Mouse (Mus musculus) urinary bladder, postnatal 25 days (tissue): ENCODE measurements around the gene Slc4a3.

Experiments
- DNase-seq: peaks from one replicate; pipeline ENCODE4 v3.0.0; 2022; ENCODE audit warnings: low spot score

Gene Slc4a3

DNA sequence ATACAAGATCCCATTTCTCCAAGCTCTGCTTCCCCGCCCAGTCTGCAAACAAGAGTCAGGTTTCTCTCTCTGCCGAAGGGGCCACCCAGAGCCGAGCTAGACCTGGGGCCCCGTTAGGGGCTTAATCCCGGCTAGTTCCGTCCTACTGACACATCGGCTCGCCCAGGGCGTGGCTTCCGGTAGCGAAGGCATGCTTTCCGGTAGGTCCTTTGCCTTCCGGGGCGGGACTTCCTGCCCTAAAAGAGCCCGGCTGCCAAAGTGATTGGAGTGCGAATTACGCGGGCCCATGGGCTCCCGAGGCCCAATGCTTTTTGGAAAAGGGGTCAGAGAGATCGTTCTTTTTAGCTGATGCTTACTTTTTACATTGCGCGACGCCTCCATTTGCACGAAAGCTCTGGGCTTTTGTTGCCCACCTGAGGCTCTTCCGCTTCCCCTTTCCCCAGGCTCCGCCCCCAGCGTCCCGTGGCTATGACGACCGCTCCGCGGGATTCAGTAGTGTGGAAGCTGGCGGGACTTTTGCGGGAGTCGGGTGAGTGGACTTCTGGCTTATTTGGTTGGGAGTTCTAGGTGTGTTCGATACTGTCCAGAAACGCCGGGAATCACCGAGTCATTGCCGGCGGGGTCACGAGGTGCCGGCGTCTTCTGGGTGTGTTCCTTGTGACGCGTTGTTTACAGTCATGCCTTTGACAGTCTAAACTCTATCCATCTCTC is 24.6 kb upstream of the Slc4a3 start, which contains the start of gene Stk11ip:
Gene Stk11ip, plus strand, starts transcription at position 209 of the 711 bp plus-strand sequence.
- DNase-seq: peak; percentile 88

GRCm38 (mm10) chr1:75524679-75525078 is 21.4 kb upstream of the Slc4a3 start:
- no peak for DNase-seq

GRCm38 (mm10) chr1:75530546-75530945 is 15.5 kb upstream of the Slc4a3 start:
- no peak for DNase-seq

GRCm38 (mm10) chr1:75532280-75533172 is 13.5 kb upstream of the Slc4a3 start:
- no peak for DNase-seq

- DNase-seq: no peak
Observed at GRCm38 (mm10) chr1:75533325-75534252, 12.5 kb upstream of the Slc4a3 start.

- no peak for DNase-seq
Observed at GRCm38 (mm10) chr1:75537587-75537986, 8.5 kb upstream of the Slc4a3 start.

GRCm38 (mm10) chr1:75538597-75539190 is 7.4 kb upstream of the Slc4a3 start:
- DNase-seq: no peak

- DNase-seq: no peak
Observed at GRCm38 (mm10) chr1:75541496-75541895, 4.6 kb upstream of the Slc4a3 start.

DNA sequence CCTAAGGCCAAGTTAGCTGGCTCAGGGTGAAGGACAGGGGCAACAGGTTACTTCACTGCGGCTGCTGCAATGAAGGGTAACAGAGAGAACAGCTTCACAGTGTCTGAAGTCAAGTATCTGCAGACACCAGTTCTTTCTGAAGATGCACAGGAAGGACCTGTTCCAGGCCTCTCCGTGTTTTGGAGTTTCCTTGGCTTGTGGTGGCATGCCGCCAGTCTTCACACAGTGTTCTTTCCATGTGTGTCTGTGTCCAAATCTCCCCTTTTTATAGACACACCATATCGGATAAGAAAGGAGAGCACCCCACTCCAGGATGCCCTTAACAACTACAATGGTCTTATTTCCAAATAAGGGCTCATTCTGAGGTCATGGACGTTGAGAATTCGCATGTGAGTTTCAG is 1.7 kb upstream of the Slc4a3 start:
- no peak for DNase-seq

- DNase-seq: no peak
Observed at GRCm38 (mm10) chr1:75547351-75547750, 1.3 kb downstream of the Slc4a3 start.

DNA sequence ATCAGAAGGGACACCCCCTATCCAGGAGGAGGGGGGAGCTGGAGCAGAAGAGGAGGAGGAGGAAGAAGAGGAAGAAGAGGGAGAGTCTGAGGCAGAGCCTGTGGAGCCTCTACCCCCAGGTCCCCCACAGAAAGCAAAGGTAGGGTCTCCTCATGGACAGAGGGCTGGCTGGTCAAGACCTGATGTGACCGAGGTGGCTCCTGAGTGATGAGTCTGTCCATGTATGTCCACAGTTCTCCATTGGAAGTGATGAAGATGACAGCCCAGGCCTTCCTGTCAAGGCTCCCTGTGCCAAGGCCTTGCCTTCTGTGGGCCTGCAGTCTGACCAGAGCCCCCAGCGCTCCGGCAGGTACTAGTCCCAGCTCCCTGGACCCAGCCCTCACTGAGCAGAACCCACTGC is 2.0 kb downstream of the Slc4a3 start:
- no peak for DNase-seq

DNA sequence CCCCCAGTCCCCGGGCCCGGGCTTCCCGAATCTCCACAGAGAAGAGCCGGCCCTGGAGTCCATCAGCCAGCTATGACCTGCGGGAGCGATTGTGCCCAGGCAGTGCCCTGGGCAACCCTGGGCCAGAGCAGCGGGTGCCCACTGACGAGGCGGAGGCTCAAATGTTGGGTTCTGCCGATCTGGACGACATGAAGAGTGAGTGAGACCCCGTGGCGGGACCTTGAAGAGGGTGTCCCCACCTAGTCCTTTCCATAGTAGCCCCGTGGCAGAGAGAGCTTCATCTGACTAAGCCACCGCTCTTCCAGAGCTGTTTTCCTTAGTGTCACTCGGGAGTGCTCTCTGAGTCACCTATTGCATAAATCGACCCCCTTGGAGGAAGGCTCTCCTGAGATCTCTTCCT is 2.8 kb downstream of the Slc4a3 start:
- no peak for DNase-seq

DNA sequence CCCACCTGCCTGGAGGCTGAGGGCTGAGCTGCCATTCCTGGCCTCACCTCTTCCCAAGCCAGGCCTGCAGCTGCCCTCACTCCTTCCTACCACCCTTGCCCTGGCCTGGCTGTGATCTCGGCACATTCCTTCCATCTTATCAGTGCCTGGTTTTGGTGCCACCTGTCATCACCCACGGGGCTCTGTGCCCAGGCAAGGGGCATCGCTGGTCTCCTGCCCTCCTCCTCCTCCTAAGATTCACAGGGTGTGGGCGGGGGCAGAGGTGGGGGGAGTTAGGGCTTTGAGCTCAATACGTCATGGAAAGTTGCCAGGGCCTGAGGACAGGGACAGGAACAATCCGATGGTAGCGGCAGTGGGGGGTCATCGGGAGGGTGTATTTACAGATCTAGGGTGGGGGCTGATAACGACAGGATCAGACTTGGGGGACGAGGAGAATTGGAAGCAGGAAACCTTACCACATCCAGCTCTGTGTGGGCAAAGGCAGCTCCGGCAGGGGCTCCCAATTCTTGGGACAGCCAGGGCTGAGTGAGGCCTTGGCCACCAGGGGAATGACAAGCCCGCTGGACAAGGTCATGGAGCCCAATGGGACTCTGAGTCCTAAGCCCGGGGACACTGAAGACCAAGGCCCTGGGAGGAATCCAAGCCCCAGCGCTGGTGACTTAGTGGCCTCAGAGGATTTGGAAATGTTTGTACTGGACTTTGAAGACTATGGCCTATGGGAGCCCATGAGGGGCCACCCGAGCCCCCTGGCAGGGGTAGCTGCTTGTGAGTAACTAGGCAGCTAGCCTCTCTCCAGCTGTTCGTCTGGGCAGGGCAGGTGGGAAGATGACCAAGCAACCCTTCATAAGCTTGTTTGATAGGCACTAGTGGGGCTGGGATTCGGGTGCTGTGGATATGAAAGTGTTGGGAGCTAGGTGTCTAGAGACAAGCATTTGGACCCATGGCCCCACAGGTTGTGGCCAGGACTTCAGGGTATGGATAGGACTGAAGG is 3.5 kb downstream of the Slc4a3 start:
- no peak for DNase-seq

- DNase-seq: no peak
Observed at GRCm38 (mm10) chr1:75550586-75550985, 4.5 kb downstream of the Slc4a3 start.

DNA sequence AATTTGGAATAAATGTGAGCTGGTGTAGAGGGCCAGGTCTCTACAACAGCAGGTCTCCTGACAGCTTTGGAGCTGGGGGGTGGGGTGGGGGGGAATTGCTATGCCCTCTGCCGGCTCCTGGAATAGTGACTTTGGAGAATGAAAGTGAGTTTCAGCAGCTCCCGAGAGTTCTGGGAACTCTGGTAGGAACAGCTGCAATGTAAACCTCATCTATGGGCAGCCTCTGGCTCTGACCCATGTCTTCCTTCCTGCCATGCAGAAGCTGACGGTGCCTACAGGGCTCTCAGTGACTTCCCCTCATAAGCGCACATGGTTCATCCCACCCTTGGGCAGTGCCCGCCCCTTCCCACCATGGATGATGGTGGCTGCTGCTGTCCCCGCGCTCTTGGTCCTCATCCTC is 9.6 kb downstream of the Slc4a3 start:
- no peak for DNase-seq

DNA sequence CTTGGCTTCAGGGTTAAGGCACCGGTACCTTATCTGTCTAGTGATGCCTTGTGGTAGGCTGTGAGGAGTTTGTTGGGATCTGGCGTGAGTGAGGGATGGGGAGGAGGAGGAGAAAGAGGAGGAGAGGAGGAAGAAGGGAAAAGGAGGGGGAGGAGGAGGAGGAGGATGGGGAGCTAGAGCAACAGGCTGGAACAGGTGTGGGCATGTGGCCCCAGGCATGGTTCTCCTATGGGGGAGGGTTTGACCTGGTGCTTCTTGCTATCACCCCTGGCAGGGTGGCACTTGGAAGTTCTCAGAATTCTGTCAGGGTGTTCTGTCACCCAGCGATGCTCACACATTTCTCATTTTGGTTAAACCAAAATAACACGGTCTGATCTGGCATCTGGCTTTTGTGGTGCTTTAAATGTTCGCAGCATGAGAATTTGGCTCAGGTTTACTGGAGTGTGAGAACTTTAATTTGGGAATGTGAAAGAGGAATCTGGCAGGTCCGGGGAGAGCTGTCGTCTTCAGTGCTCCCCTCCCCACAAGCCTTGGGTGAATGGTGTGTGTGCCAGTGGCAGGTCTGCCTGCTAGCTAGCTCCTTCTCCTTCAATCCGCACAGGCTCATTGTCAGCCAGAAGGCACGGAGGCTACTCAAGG is 10.2 kb downstream of the Slc4a3 start:
- DNase-seq: no peak

GRCm38 (mm10) chr1:75557041-75557440 is 11.0 kb downstream of the Slc4a3 start:
- no peak for DNase-seq

GRCm38 (mm10) chr1:75558388-75559178 is 12.5 kb downstream of the Slc4a3 start:
- no peak for DNase-seq
